Mouse (Mus musculus) midbrain, embryonic 16.5 days (tissue): ENCODE measurements around the gene Frmd7. TPM values are rescaled to one million over a fixed set of nuclear protein-coding genes. Genes with fewer than 3 reads are reported as not detected.

Source experiments
- ATAC-seq: fragments of 200-750 bp; cut with Nextera tagmentation; 2 replicates; pipeline ENCODE4 v1.8.0; 2017; ENCODE audit warnings: moderate TSS enrichment
- H3K27ac ChIP-seq: fragments of 300-500 bp; sonication (generic); 2 replicates; pipeline ENCODE4 v1.5.1; 2014; ENCODE audit warnings: mild to moderate bottlenecking, low read length, mixed read lengths
- H3K27me3 ChIP-seq: fragments of 300-500 bp; sonication (generic); 2 replicates; pipeline ENCODE4 v1.6.1; 2014; ENCODE audit warnings: low read depth, low read length, mixed read lengths; ENCODE audit not compliant: control insufficient read depth, insufficient read depth
- H3K36me3 ChIP-seq: fragments of 300-500 bp; sonication (generic); 2 replicates; pipeline ENCODE4 v1.6.1; 2014; ENCODE audit warnings: mild to moderate bottlenecking, low read length, moderate library complexity, mixed read lengths; ENCODE audit not compliant: control insufficient read depth, insufficient read depth
- H3K4me1 ChIP-seq: fragments of 300-500 bp; sonication (generic); 2 replicates; pipeline ENCODE4 v1.6.1; 2014; ENCODE audit warnings: mild to moderate bottlenecking, low read length, mixed read lengths; ENCODE audit not compliant: control insufficient read depth, insufficient read depth
- H3K4me2 ChIP-seq: fragments of 300-500 bp; sonication (generic); 2 replicates; pipeline ENCODE4 v1.6.1; 2014; ENCODE audit warnings: mild to moderate bottlenecking, low read length, mixed read lengths
- H3K4me3 ChIP-seq: fragments of 300-500 bp; sonication (generic); 2 replicates; pipeline ENCODE4 v1.5.1; 2014; ENCODE audit warnings: low read depth, mild to moderate bottlenecking, low read length, moderate library complexity, mixed read lengths
- H3K9ac ChIP-seq: fragments of 300-500 bp; sonication (generic); 2 replicates; pipeline ENCODE4 v1.6.1; 2014; ENCODE audit warnings: low read depth, low read length, mixed read lengths
- H3K9me3 ChIP-seq: fragments of 300-500 bp; sonication (generic); replicated peaks from 2 replicates; pipeline ENCODE4 v1.6.1; 2014; ENCODE audit warnings: mild to moderate bottlenecking, low read length, mixed read lengths; ENCODE audit not compliant: control insufficient read depth, poor library complexity, severe bottlenecking
- WGBS: fragments of 180-500 bp; shearing (Covaris S2); extraction: QIAGEN DNeasy Blood & Tissue Kit; methylation state at CpG from one replicate; pipeline ENCODE4 v1.1.7; 2014; 5-methylcytosine and 5-hydroxymethylcytosine counted together
- polyA plus RNA-seq: library from polyadenylated mRNA; unstranded; fragments of >200 nt; fragmentation: Nextera tagmentation; extraction: Ambion mirVana; gene quantifications from 2 replicates; pipeline ENCODE4 v1.2.1, GENCODE M21; 2015

Gene Frmd7
- polyA plus RNA-seq, result 0.12 and 0.29 TPM in 2 replicates

GRCm38 (mm10) chrX:50942610-50943009 is at the start of gene Frmd7:
Gene Frmd7 (minus strand): TSS chrX:50942710.
- Histone ChIP-seq H3K4me3 (no peak within 1 kb of the TSS), H3K27me3 (no peaks in the 10 kb centered on the region), H3K9me3 (no peaks in the 10 kb centered on the region), H3K4me1 (no peaks in the 10 kb centered on the region), H3K9ac (no peak within 1 kb of the TSS), H3K36me3 (no peaks in the 10 kb centered on the region), H3K27ac (no peak within 1 kb of the TSS), H3K4me2 (no peak within 1 kb of the TSS)
- WGBS, result 67% methylated on average over 14 of the region's 14 CpGs
- no peak for ATAC-seq

DNA sequence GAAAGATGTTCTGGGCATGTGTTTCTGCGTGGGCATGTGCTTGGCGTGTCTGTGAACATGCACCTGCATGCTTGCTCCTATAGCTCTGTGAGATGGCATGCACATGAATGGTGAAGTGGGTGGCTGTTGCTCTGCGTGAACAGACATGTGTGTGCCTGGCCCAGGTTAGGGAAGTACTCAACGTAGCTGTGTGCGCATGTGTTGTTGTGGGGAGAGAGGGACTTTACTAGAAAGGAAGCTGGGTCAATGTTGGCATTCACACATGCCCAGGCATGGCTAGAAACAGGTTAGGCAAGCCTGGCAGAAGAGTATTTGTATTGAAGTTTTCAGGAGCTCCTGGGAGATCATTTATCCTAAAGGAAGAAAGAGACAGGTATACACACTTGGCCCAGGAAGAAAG is 48.8 kb upstream of the Frmd7 start:
- no peak overlapping the region for H3K9ac ChIP-seq
- no peaks in the 10 kb centered on the region for H3K4me1 ChIP-seq
- no peaks in the 10 kb centered on the region for H3K9me3 ChIP-seq
- no peak overlapping the region for H3K4me3 ChIP-seq
- no peaks in the 10 kb centered on the region for H3K27me3 ChIP-seq
- no peak overlapping the region for H3K27ac ChIP-seq
- no peak overlapping the region for H3K4me2 ChIP-seq
- H3K36me3 ChIP-seq, result no peaks in the 10 kb centered on the region
- WGBS, result 88% methylated on average over 5 of the region's 5 CpGs
- ATAC-seq, result no peak

- ATAC-seq, result no peak
- no peaks in the 10 kb centered on the region for H3K9me3 ChIP-seq
- H3K4me3 ChIP-seq, result no peak overlapping the region
These were observed 47.4 kb upstream of the Frmd7 start for GRCm38 (mm10) chrX:50989940-50990339.

DNA sequence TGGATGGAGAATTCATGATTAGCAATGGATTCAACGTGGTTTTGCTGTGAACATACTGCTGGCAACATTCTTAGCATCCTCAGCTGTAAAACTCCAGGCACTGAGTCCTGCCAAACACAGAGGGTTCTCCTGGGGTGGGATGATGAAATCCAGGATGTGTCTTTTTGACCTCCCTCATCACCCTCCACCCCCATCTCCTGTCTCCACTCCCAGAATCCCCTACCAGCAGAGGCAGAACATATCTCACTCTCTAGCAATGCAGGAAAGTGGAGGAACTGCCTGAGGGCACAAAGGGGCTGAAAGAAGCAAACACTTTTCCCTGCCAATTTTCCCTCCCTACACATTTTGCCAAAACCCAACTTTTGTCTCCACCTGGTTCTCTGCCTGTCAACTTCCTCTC is 46.1 kb upstream of the Frmd7 start:
- 40% methylated on average over 1 of the region's 1 CpGs for WGBS
- Histone ChIP-seq H3K9me3 (no peaks in the 10 kb centered on the region), H3K4me1 (no peaks in the 10 kb centered on the region), H3K9ac (no peak overlapping the region), H3K36me3 (no peaks in the 10 kb centered on the region), H3K4me2 (no peak overlapping the region), H3K4me3 (no peak overlapping the region), H3K27me3 (no peaks in the 10 kb centered on the region), H3K27ac (no peak overlapping the region)
- ATAC-seq, result no peak

More at GRCm38 (mm10) chrX:50989940-50990339, 47.4 kb upstream of the Frmd7 start:
- Histone ChIP-seq H3K27ac (no peak overlapping the region), H3K27me3 (no peaks in the 10 kb centered on the region), H3K9ac (no peak overlapping the region), H3K4me2 (no peak overlapping the region), H3K4me1 (no peaks in the 10 kb centered on the region), H3K36me3 (no peaks in the 10 kb centered on the region)
- 88% methylated on average over 6 of the region's 6 CpGs for WGBS

DNA sequence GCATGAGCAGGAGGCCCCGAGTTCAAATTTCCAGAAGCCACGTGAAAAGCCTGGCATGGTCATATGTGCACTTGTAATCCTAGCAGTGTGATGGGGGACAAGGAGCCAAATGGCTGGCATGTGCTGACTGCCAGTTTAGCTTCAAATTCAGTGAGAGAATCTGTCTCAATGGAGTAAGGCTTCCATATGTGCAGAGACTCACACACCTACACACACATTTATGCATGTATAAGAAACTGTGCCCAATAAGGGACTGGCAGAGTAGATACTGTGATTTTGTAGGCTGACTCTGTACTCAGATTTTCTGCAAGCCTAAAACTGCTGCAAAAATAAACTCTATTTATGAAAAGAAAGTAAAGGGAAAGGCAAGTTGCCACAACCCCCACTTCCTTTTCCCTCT is 35.9 kb upstream of the Frmd7 start:
- Histone ChIP-seq H3K9me3 (no peaks in the 10 kb centered on the region), H3K27me3 (no peaks in the 10 kb centered on the region), H3K9ac (no peak overlapping the region), H3K4me3 (no peak overlapping the region), H3K4me2 (no peak overlapping the region), H3K36me3 (no peaks in the 10 kb centered on the region), H3K27ac (no peak overlapping the region), H3K4me1 (no peaks in the 10 kb centered on the region)
- WGBS, result 81% methylated on average over 2 of the region's 2 CpGs
- no peak for ATAC-seq

- 86% methylated on average over 4 of the region's 4 CpGs for WGBS
- ATAC-seq, result no peak
These were observed 29.6 kb upstream of the Frmd7 start for GRCm38 (mm10) chrX:50972145-50972544.

DNA sequence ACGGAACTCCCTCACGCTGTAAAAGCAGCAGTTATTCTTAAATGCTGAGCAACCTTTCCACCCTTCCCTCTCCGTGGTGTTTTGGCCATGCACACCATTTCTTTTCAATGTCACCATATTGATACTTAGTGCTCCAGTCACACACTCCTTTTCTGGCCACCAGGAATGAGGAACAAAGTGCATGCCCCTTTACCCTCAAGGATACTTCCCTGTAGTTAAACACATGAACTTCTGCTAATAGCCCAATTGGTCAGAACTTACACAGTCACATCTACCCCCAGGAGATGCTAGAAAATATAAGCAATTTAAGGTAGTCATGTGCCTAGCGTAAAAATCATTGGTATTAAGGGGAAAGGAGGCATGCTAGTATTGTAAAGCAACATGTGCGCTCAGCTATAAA is 27.4 kb upstream of the Frmd7 start:
- WGBS, result 82% methylated on average over 5 of the region's 5 CpGs
- Histone ChIP-seq H3K36me3 (no peaks in the 10 kb centered on the region), H3K27ac (no peak overlapping the region), H3K4me2 (no peak overlapping the region), H3K4me1 (no peaks in the 10 kb centered on the region), H3K9ac (no peak overlapping the region), H3K4me3 (no peak overlapping the region), H3K9me3 (no peaks in the 10 kb centered on the region), H3K27me3 (no peaks in the 10 kb centered on the region)
- ATAC-seq, result no peak

More at GRCm38 (mm10) chrX:50972145-50972544, 29.6 kb upstream of the Frmd7 start:
- H3K9me3 ChIP-seq, result no peaks in the 10 kb centered on the region
- H3K27ac ChIP-seq, result no peak overlapping the region
- H3K4me1 ChIP-seq, result no peaks in the 10 kb centered on the region
- no peak overlapping the region for H3K9ac ChIP-seq
- H3K36me3 ChIP-seq, result no peaks in the 10 kb centered on the region
- no peak overlapping the region for H3K4me3 ChIP-seq
- H3K4me2 ChIP-seq, result no peak overlapping the region
- H3K27me3 ChIP-seq, result no peaks in the 10 kb centered on the region

DNA sequence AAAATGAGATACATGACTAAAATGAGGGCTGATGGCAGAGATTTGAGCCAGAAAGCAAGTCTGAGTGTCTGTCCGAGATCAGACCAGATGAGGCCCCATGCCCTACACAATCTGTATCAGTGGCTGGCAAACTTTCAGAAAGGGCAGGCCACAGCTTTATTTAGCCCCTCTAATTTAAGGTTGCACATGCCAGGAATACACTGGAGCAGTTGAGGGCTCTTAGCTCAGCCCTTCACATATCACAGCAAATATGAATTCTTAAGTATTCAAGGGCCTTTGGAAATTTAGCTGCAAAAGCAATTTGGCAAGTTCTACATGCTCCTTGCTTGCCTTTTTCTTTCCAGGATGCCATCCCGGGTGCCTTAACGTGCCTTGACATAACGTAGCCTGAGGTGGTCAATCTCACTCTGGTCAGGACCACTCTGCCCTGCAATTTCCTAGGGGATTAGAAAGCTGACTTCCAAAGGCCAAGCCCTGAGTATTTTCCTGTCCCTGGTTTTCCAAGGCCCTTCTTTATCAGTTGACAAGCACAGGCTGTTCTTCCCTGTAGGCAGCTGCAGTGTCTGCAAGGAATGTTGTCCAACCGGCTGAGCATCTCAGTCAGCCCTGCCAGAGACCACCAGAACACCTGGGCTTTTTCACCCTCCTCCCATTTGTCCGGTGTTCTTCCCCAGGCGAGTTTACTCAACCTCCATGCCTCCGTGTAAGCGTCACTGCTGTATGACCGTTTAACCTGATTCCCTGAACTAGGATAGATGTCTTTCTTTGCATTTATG is 25.8 kb upstream of the Frmd7 start:
- Histone ChIP-seq H3K4me2 (no peak overlapping the region), H3K4me3 (no peak overlapping the region), H3K27ac (no peak overlapping the region), H3K9ac (no peak overlapping the region), H3K27me3 (no peaks in the 10 kb centered on the region), H3K36me3 (no peaks in the 10 kb centered on the region), H3K9me3 (no peaks in the 10 kb centered on the region), H3K4me1 (no peaks in the 10 kb centered on the region)
- no peak for ATAC-seq
- 72% methylated on average over 10 of the region's 10 CpGs for WGBS

- no peaks in the 10 kb centered on the region for H3K4me1 ChIP-seq
- no peaks in the 10 kb centered on the region for H3K27me3 ChIP-seq
- no peaks in the 10 kb centered on the region for H3K36me3 ChIP-seq
- H3K9ac ChIP-seq, result no peak overlapping the region
- no peak overlapping the region for H3K27ac ChIP-seq
- no peak overlapping the region for H3K4me2 ChIP-seq
- H3K4me3 ChIP-seq, result no peak overlapping the region
- ATAC-seq, result no peak
- 79% methylated on average over 3 of the region's 3 CpGs for WGBS
- no peaks in the 10 kb centered on the region for H3K9me3 ChIP-seq
These were observed 22.6 kb upstream of the Frmd7 start for GRCm38 (mm10) chrX:50965157-50965556.
